Mouse (Mus musculus) hindbrain, embryonic 14.5 days (tissue): ENCODE measurements around the gene Tmem126b. TPM values are rescaled to one million over a fixed set of nuclear protein-coding genes. Genes with fewer than 3 reads are reported as not detected.

Experiments
- ATAC-seq: fragments of 200-750 bp; cut with Nextera tagmentation; 2 replicates; pipeline ENCODE4 v1.8.0; 2017; ENCODE audit warnings: moderate number of reproducible peaks, mild to moderate bottlenecking, moderate TSS enrichment, moderate library complexity; ENCODE audit not compliant: low FRiP score
- DNase-seq: peaks from one replicate; pipeline ENCODE4 v3.0.0-alpha.2; 2015; ENCODE audit warnings: low spot score
- H3K27ac ChIP-seq: fragments of 300-500 bp; sonication (generic); 2 replicates; pipeline ENCODE4 v1.5.1; 2014; ENCODE audit warnings: mild to moderate bottlenecking, moderate library complexity
- H3K27me3 ChIP-seq: fragments of 300-500 bp; sonication (generic); 2 replicates; pipeline ENCODE4 v1.6.1; 2014; ENCODE audit warnings: mild to moderate bottlenecking, low read length, mixed read lengths; ENCODE audit not compliant: control insufficient read depth, insufficient read depth
- H3K36me3 ChIP-seq: fragments of 300-500 bp; sonication (generic); replicated peaks from 2 replicates; pipeline ENCODE4 v1.6.1; 2014; ENCODE audit not compliant: control insufficient read depth, insufficient read depth
- H3K4me1 ChIP-seq: fragments of 300-500 bp; sonication (generic); replicated peaks from 2 replicates; pipeline ENCODE4 v1.6.1; 2014; ENCODE audit warnings: antibody characterized with exemption, low read length, mixed read lengths; ENCODE audit not compliant: control insufficient read depth, insufficient read depth
- H3K4me2 ChIP-seq: fragments of 300-500 bp; sonication (generic); replicated peaks from 2 replicates; pipeline ENCODE4 v1.6.1; 2014; ENCODE audit warnings: mild to moderate bottlenecking, moderate library complexity
- H3K4me3 ChIP-seq: fragments of 300-500 bp; sonication (generic); replicated peaks from 2 replicates; pipeline ENCODE4 v1.5.1; 2014; ENCODE audit warnings: mild to moderate bottlenecking, low read length
- H3K9ac ChIP-seq: fragments of 300-500 bp; sonication (generic); 2 replicates; pipeline ENCODE4 v1.6.1; 2014
- H3K9me3 ChIP-seq: fragments of 300-500 bp; sonication (generic); 2 replicates; pipeline ENCODE4 v1.6.1; 2016; ENCODE audit warnings: low read length; ENCODE audit not compliant: control insufficient read depth
- WGBS: fragments of 180-500 bp; shearing (Covaris S2); extraction: QIAGEN DNeasy Blood & Tissue Kit; methylation state at CpG from one replicate; pipeline ENCODE4 v1.1.7; 2014; 5-methylcytosine and 5-hydroxymethylcytosine counted together
- polyA plus RNA-seq: library from polyadenylated mRNA; unstranded; fragments of >200 nt; fragmentation: Nextera tagmentation; extraction: Ambion mirVana; gene quantifications from 2 replicates; pipeline ENCODE4 v1.2.1, GENCODE M21; 2014

Tmem126b gene
- polyA plus RNA-seq: 40.8 and 44.5 TPM in 2 replicates

- ATAC-seq (peak; percentile 100), DNase-seq (peak; percentile 97)
- Histone ChIP-seq H3K9ac (peak within 1 kb of the TSS; percentile 76), H3K27ac (peak within 1 kb of the TSS; percentile 87), H3K9me3 (no peaks in the 10 kb centered on the region), H3K4me3 (peak within 1 kb of the TSS; percentile 57), H3K4me2 (peak within 1 kb of the TSS; percentile 70), H3K4me1 (peaks cover 9% of the 10 kb centered on the region), H3K36me3 (no peaks in the 10 kb centered on the region), H3K27me3 (peaks cover 3% of the 10 kb centered on the region; the same call in 1 of the 2 replicates)
- WGBS: under 1% methylated on average over 35 of the region's 36 CpGs
These were observed at the start of gene Tmem126b for GRCm38 (mm10) chr7:90475793-90476312. TSS of gene Tmem126b (minus strand) at chr7:90476001.

GRCm38 (mm10) chr7:90512293-90512692, 36.5 kb upstream of the Tmem126b start:
- H3K4me2 ChIP-seq: no peak overlapping the region
- H3K4me3 ChIP-seq: no peak overlapping the region
- H3K9ac ChIP-seq: no peak overlapping the region
- DNase-seq (peak; percentile 77), ATAC-seq (no peak)
- no peak overlapping the region for H3K27ac ChIP-seq
- H3K4me1 ChIP-seq: no peaks in the 10 kb centered on the region
- H3K27me3 ChIP-seq: no peaks in the 10 kb centered on the region
- H3K36me3 ChIP-seq: no peaks in the 10 kb centered on the region
- no peaks in the 10 kb centered on the region for H3K9me3 ChIP-seq

- Histone ChIP-seq H3K27ac (no peak overlapping the region), H3K36me3 (no peaks in the 10 kb centered on the region), H3K9ac (no peak overlapping the region), H3K4me2 (no peak overlapping the region), H3K4me3 (no peak overlapping the region), H3K9me3 (no peaks in the 10 kb centered on the region), H3K4me1 (no peaks in the 10 kb centered on the region), H3K27me3 (no peaks in the 10 kb centered on the region)
- DNase-seq (peak; percentile 28), ATAC-seq (no peak)
- 77% methylated on average over 3 of the region's 3 CpGs for WGBS
These were observed 32.3 kb upstream of the Tmem126b start for GRCm38 (mm10) chr7:90508124-90508523.

GRCm38 (mm10) chr7:90482607-90483006, 6.8 kb upstream of the Tmem126b start:
- no peak overlapping the region for H3K4me2 ChIP-seq
- H3K4me1 ChIP-seq: no peaks in the 10 kb centered on the region
- DNase-seq: no peak
- no peaks in the 10 kb centered on the region for H3K36me3 ChIP-seq
- H3K9ac ChIP-seq: no peak overlapping the region
- WGBS: 92% methylated on average over 2 of the region's 2 CpGs
- no peak overlapping the region for H3K27ac ChIP-seq
- H3K9me3 ChIP-seq: no peaks in the 10 kb centered on the region
- H3K27me3 ChIP-seq: peaks cover 3% of the 10 kb centered on the region; the same call in 1 of the 2 replicates
- no peak overlapping the region for H3K4me3 ChIP-seq
- no peak for ATAC-seq

- Histone ChIP-seq H3K4me2 (peak within 1 kb of the TSS; percentile 70), H3K27ac (peak within 1 kb of the TSS; percentile 87), H3K9ac (peak within 1 kb of the TSS; percentile 76), H3K9me3 (no peaks in the 10 kb centered on the region), H3K36me3 (no peaks in the 10 kb centered on the region), H3K27me3 (peaks cover 3% of the 10 kb centered on the region; the same call in 1 of the 2 replicates), H3K4me1 (peaks cover 9% of the 10 kb centered on the region), H3K4me3 (peak within 1 kb of the TSS; percentile 57)
- DNase-seq: peak; percentile 56
- ATAC-seq: peak; percentile 70; the same call in 1 of the 2 replicates
- WGBS: under 1% methylated on average over 32 of the region's 32 CpGs
These were observed 778 bp upstream of the Tmem126b start, which contains the start of gene Dlg2 for GRCm38 (mm10) chr7:90476313-90477245. TSS of gene Dlg2 (plus strand) at chr7:90476672.

- H3K36me3 ChIP-seq: peaks cover 18% of the 10 kb centered on the region
- H3K4me3 ChIP-seq: no peak overlapping the region
- H3K4me2 ChIP-seq: no peak overlapping the region
- ATAC-seq (no peak), DNase-seq (no peak)
- H3K4me1 ChIP-seq: peaks cover 9% of the 10 kb centered on the region
- H3K27ac ChIP-seq: no peak overlapping the region
- H3K9ac ChIP-seq: no peak overlapping the region
- no peaks in the 10 kb centered on the region for H3K27me3 ChIP-seq
- 83% methylated on average over 2 of the region's 2 CpGs for WGBS
- H3K9me3 ChIP-seq: no peaks in the 10 kb centered on the region
These were observed 2.3 kb downstream of the Tmem126b start for GRCm38 (mm10) chr7:90473511-90473910.

GRCm38 (mm10) chr7:90461441-90461840, 14.4 kb downstream of the Tmem126b start:
- Histone ChIP-seq H3K4me2 (no peak overlapping the region), H3K9ac (no peak overlapping the region), H3K27me3 (no peaks in the 10 kb centered on the region), H3K9me3 (no peaks in the 10 kb centered on the region), H3K4me3 (no peak overlapping the region), H3K36me3 (no peaks in the 10 kb centered on the region), H3K27ac (no peak overlapping the region), H3K4me1 (peaks cover 7% of the 10 kb centered on the region)
- DNase-seq (no peak), ATAC-seq (no peak)
- 88% methylated on average over 5 of the region's 5 CpGs for WGBS

GRCm38 (mm10) chr7:90460930-90461329, 14.9 kb downstream of the Tmem126b start:
- Histone ChIP-seq H3K27me3 (no peaks in the 10 kb centered on the region), H3K9ac (no peak overlapping the region), H3K27ac (no peak overlapping the region), H3K4me2 (0 out of 2 replicates have a peak overlapping the region, but pooled peaks have one; percentile 1), H3K4me1 (peaks cover 12% of the 10 kb centered on the region), H3K9me3 (no peaks in the 10 kb centered on the region), H3K4me3 (no peak overlapping the region), H3K36me3 (no peaks in the 10 kb centered on the region)
- ATAC-seq (no peak), DNase-seq (no peak)
- 24% methylated on average over 14 of the region's 14 CpGs for WGBS

- no peak overlapping the region for H3K9ac ChIP-seq
- H3K36me3 ChIP-seq: no peaks in the 10 kb centered on the region
- peaks cover 16% of the 10 kb centered on the region for H3K4me1 ChIP-seq
- no peak for DNase-seq
- no peak overlapping the region for H3K27ac ChIP-seq
- no peaks in the 10 kb centered on the region for H3K27me3 ChIP-seq
- no peak overlapping the region for H3K4me3 ChIP-seq
- 52% methylated on average over 10 of the region's 10 CpGs for WGBS
- no peak for ATAC-seq
- no peaks in the 10 kb centered on the region for H3K9me3 ChIP-seq
- H3K4me2 ChIP-seq: 0 out of 2 replicates have a peak overlapping the region, but pooled peaks have one; percentile 1
These were observed 15.5 kb downstream of the Tmem126b start for GRCm38 (mm10) chr7:90460330-90460729.
